Mouse (Mus musculus) ES-E14 (cell line): ENCODE results near the gene Trdn. TPM values are rescaled to one million over a fixed set of nuclear protein-coding genes. Genes with fewer than 3 reads are reported as not detected.
A peak's percentile ranks its signal among the peaks of the same experiment; 100 is the strongest.

ENCODE experiments used
- DNase-seq: peaks from one replicate; pipeline ENCODE4 v3.0.0-alpha.2; 2013; ENCODE audit warnings: low read depth, low spot score
- H3K27ac ChIP-seq: 2 replicates; pipeline ENCODE4 v1.5.1; 2012; ENCODE audit warnings: low read depth, mild to moderate bottlenecking, low read length, moderate library complexity, mixed read lengths; ENCODE audit not compliant: poor library complexity, insufficient read depth, severe bottlenecking
- H3K36me3 ChIP-seq: 2 replicates; pipeline ENCODE4 v1.6.1; 2012; ENCODE audit warnings: mild to moderate bottlenecking, low read length, moderate library complexity, mixed read lengths; ENCODE audit not compliant: control insufficient read depth, poor library complexity, insufficient read depth, severe bottlenecking
- H3K4me1 ChIP-seq, 2 experiments: fragments of 150-350 bp in 1 of 2; sonication (generic) in 1 of 2; 2 replicates each; pipeline ENCODE4 v1.6.1; 2012; ENCODE audit warnings: low read length in 2 of 2, mild to moderate bottlenecking in 1 of 2, mixed read lengths in 1 of 2; ENCODE audit not compliant: control insufficient read depth in 2 of 2, insufficient read depth in 2 of 2, poor library complexity in 1 of 2
- H3K4me3 ChIP-seq, 2 experiments: fragments of 150-350 bp in 1 of 2; sonication (generic) in 1 of 2; 2 replicates each; pipeline ENCODE4 v1.5.1; 2012; ENCODE audit warnings: low read length in 2 of 2, low read depth in 1 of 2, mild to moderate bottlenecking in 1 of 2, mixed read lengths in 1 of 2; ENCODE audit not compliant: insufficient read depth in 1 of 2, poor library complexity in 1 of 2, severe bottlenecking in 1 of 2
- H3K9ac ChIP-seq: 2 replicates; pipeline ENCODE4 v1.6.1; 2012; ENCODE audit warnings: low read depth, mild to moderate bottlenecking, low read length, mixed read lengths; ENCODE audit not compliant: poor library complexity, insufficient read depth, severe bottlenecking
- H3K9me3 ChIP-seq: fragments of 150-350 bp; sonication (generic); 2 replicates; pipeline ENCODE4 v1.6.1; 2012; ENCODE audit warnings: low read depth, mild to moderate bottlenecking, low read length; ENCODE audit not compliant: control insufficient read depth, insufficient read depth
- CHD2 ChIP-seq: IDR thresholded peaks from 2 replicates; pipeline ENCODE4 v1.6.1; 2014; ENCODE audit warnings: mild to moderate bottlenecking, low read depth, low read length, inconsistent platforms
- HCFC1 ChIP-seq: IDR thresholded peaks from 2 replicates; pipeline ENCODE4 v1.6.1; 2012; ENCODE audit warnings: low read length, inconsistent platforms, borderline replicate concordance; ENCODE audit not compliant: insufficient read depth
- MAFK ChIP-seq: IDR thresholded peaks from 2 replicates; pipeline ENCODE4 v1.6.1; 2014; ENCODE audit warnings: mild to moderate bottlenecking, low read depth, low read length, inconsistent platforms; ENCODE audit not compliant: insufficient read depth
- ZC3H11A ChIP-seq: IDR thresholded peaks from 2 replicates; pipeline ENCODE4 v1.6.1; 2012; ENCODE audit warnings: low read depth, mild to moderate bottlenecking, inconsistent platforms, low read length, borderline replicate concordance
- ZNF384 ChIP-seq: IDR thresholded peaks from 2 replicates; pipeline ENCODE4 v1.6.1; 2012; ENCODE audit warnings: low read depth, low read length, inconsistent platforms
- in situ Hi-C, 2 experiments: fragments of 600-800 bp; cut with MboI; formaldehyde crosslinking; loops; one replicate each; pipeline ENCODE4 v1.15.1; 2025; ENCODE audit warnings: low sequenced_read_pairs in 2 of 2, inconsistent platforms in 1 of 2; ENCODE audit not compliant: unreplicated experiment in 2 of 2
- total RNA-seq: library from RNA; depleted of rRNA; stranded (reverse); fragments of 300-350 nt; gene quantifications from 2 replicates; pipeline ENCODE4 v1.2.3, GENCODE M21; 2012; rRNA removed

The Trdn gene
- total RNA-seq, 1 experiment = not detected

- Histone ChIP-seq H3K36me3 (no peaks in the 10 kb centered on the region), H3K4me1 (no peaks in the 10 kb centered on the region), H3K9ac (no peak overlapping the region), H3K4me3 (no peak overlapping the region), H3K27ac (no peak overlapping the region), H3K9me3 (no peaks in the 10 kb centered on the region)
- TF ChIP-seq ZNF384 (no peak), ZC3H11A (no peak), MAFK (no peak), CHD2 (no peak), HCFC1 (no peak)
- in situ Hi-C loops = no loop called here
- DNase-seq = no peak
These were observed 224.6 kb downstream of the Trdn start for GRCm38 (mm10) chr10:33304982-33305381.

- H3K36me3 ChIP-seq = no peaks in the 10 kb centered on the region
- TF ChIP-seq ZNF384 = no peak
- TF ChIP-seq CHD2 = no peak
- TF ChIP-seq HCFC1 = no peak
- TF ChIP-seq ZC3H11A = no peak
- TF ChIP-seq MAFK = no peak
- no peak overlapping the region for H3K4me3 ChIP-seq
- H3K4me1 ChIP-seq = no peaks in the 10 kb centered on the region
- in situ Hi-C loops = no loop called here
- no peak overlapping the region for H3K27ac ChIP-seq
- no peak overlapping the region for H3K9ac ChIP-seq
- no peak for DNase-seq
- no peaks in the 10 kb centered on the region for H3K9me3 ChIP-seq
These were observed 272.7 kb downstream of the Trdn start for GRCm38 (mm10) chr10:33353026-33353425.

GRCm38 (mm10) chr10:33366521-33366920 is 286.2 kb downstream of the Trdn start:
- H3K4me1 ChIP-seq = no peaks in the 10 kb centered on the region
- no peak overlapping the region for H3K27ac ChIP-seq
- no peak overlapping the region for H3K4me3 ChIP-seq
- H3K9ac ChIP-seq = no peak overlapping the region
- DNase-seq = no peak
- H3K9me3 ChIP-seq = no peaks in the 10 kb centered on the region
- in situ Hi-C loops = no loop called here
- TF ChIP-seq ZNF384 (no peak), MAFK (no peak), ZC3H11A (no peak), HCFC1 (no peak)
- no peaks in the 10 kb centered on the region for H3K36me3 ChIP-seq

- Histone ChIP-seq H3K4me3 (no peak overlapping the region), H3K4me1 (no peaks in the 10 kb centered on the region; a peak in 1 of 4 replicates), H3K9me3 (no peaks in the 10 kb centered on the region), H3K27ac (no peak overlapping the region), H3K36me3 (no peaks in the 10 kb centered on the region), H3K9ac (no peak overlapping the region)
- no peak for TF ChIP-seq CHD2
- in situ Hi-C loops = no loop called here
- DNase-seq = no peak
These were observed 290.2 kb downstream of the Trdn start for GRCm38 (mm10) chr10:33370534-33370933.

- H3K27ac ChIP-seq = peak overlapping the region; percentile 93; the same call in 1 of the 2 replicates
- peaks cover 0 to 6% of the 10 kb centered on the region in 2 experiments; a peak in 1 of 4 replicates for H3K4me1 ChIP-seq
- in situ Hi-C loops = no loop called here
These were observed 295.2 kb downstream of the Trdn start for GRCm38 (mm10) chr10:33375474-33376029.

More at GRCm38 (mm10) chr10:33375474-33376029, 295.2 kb downstream of the Trdn start:
- TF ChIP-seq ZC3H11A (no peak), ZNF384 (no peak), MAFK (no peak; the same call in 1 of the 2 replicates), CHD2 (peak; percentile 64; the same call in 1 of the 2 replicates), HCFC1 (no peak)
- H3K4me3 ChIP-seq = peak overlapping the region; percentile 9 to 16; a peak in 1 of 4 replicates
- no peaks in the 10 kb centered on the region for H3K9me3 ChIP-seq
- no peaks in the 10 kb centered on the region for H3K36me3 ChIP-seq
- peak; percentile 82 for DNase-seq
- H3K9ac ChIP-seq = no peak overlapping the region

Other genes with a start within 250 kb of the Trdn start
- 0.32 and 0.45 TPM in 2 replicates for gene Nkain2, start 190.1 kb upstream of the Trdn start, total RNA-seq